Mouse (Mus musculus) hindbrain, postnatal 0 days (tissue): ENCODE measurements at regions not wholly inside any gene's neighbourhood (a gene's known extent, or its start where the extent isn't known, plus 50 kb on each side); places are given as distances from the start of the nearest gene placed in this dataset.
"Not testable (repeated sequence)": the region's sequence is repeated elsewhere in the genome, so short reads cannot be mapped to it uniquely, and the experiment has no call there.

Source experiments
- ATAC-seq: fragments of 200-750 bp; cut with Nextera tagmentation; 2 replicates; pipeline ENCODE4 v1.8.0; 2017; ENCODE audit warnings: mild to moderate bottlenecking, moderate TSS enrichment, moderate library complexity
- DNase-seq: peaks from one replicate; pipeline ENCODE4 v3.0.0-alpha.2; 2015; ENCODE audit warnings: low spot score
- H3K27ac ChIP-seq: fragments of 300-500 bp; sonication (generic); 2 replicates; pipeline ENCODE4 v1.5.1; 2014; ENCODE audit warnings: mild to moderate bottlenecking
- H3K27me3 ChIP-seq: fragments of 300-500 bp; sonication (generic); 2 replicates; pipeline ENCODE4 v1.6.1; 2014; ENCODE audit warnings: low read length, mixed read lengths; ENCODE audit not compliant: insufficient read depth
- H3K36me3 ChIP-seq: fragments of 300-500 bp; sonication (generic); 2 replicates; pipeline ENCODE4 v1.6.1; 2014; ENCODE audit warnings: low read length, mixed read lengths; ENCODE audit not compliant: insufficient read depth
- H3K4me1 ChIP-seq: fragments of 300-500 bp; sonication (generic); 2 replicates; pipeline ENCODE4 v1.6.1; 2014; ENCODE audit warnings: antibody characterized with exemption, low read length, mixed read lengths; ENCODE audit not compliant: insufficient read depth
- H3K4me2 ChIP-seq: fragments of 300-500 bp; sonication (generic); 2 replicates; pipeline ENCODE4 v1.6.1; 2014; ENCODE audit warnings: low read depth, mild to moderate bottlenecking, low read length, moderate library complexity, mixed read lengths
- H3K4me3 ChIP-seq: fragments of 300-500 bp; sonication (generic); 2 replicates; pipeline ENCODE4 v1.5.1; 2014; ENCODE audit warnings: low read length
- H3K9ac ChIP-seq: fragments of 300-500 bp; sonication (generic); replicated peaks from 2 replicates; pipeline ENCODE4 v1.6.1; 2014; ENCODE audit warnings: mild to moderate bottlenecking, low read length, moderate library complexity, mixed read lengths
- H3K9me3 ChIP-seq: fragments of 300-500 bp; sonication (generic); 2 replicates; pipeline ENCODE4 v1.6.1; 2016; ENCODE audit warnings: low read length, mixed read lengths
- CTCF ChIP-seq: IDR thresholded peaks from 2 replicates; pipeline ENCODE4 v1.5.1; 2016; ENCODE audit warnings: antibody characterized with exemption, control low read depth, low read depth
- WGBS: fragments of 180-500 bp; shearing (Covaris S2); extraction: QIAGEN DNeasy Blood & Tissue Kit; methylation state at CpG from one replicate; pipeline ENCODE4 v1.1.7; 2014; 5-methylcytosine and 5-hydroxymethylcytosine counted together

DNA sequence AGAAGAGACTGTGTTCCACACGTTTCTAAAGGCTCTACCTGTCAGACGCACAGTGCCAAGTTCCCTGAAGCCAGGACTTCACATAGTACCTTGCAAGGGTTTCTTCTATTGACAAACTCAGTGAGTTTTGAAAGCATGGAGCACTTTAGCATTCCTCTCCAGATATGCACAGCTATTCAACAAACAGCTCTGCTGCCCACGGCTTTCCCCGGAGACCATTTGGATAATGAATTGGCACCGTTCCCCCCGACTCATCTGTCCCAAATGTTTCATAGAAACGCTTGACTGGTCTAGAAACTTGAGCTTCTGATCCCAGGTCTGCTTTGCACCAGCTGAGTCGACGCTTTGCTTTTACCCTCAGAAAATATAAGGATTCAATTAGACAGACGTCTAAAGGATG is 162.2 kb upstream of the St6galnac5 start:
- WGBS: 37% methylated on average over 10 of the region's 10 CpGs
- Histone ChIP-seq H3K9me3 (no peaks in the 10 kb centered on the region), H3K9ac (no peak overlapping the region), H3K27ac (no peak overlapping the region), H3K27me3 (no peaks in the 10 kb centered on the region), H3K4me1 (no peaks in the 10 kb centered on the region; the same call in none of the 2 replicates), H3K36me3 (no peaks in the 10 kb centered on the region), H3K4me2 (no peak overlapping the region), H3K4me3 (no peak overlapping the region)
- peak; percentile 72 for DNase-seq
- TF ChIP-seq CTCF: no peak
- peak; percentile 24; the same call in 1 of the 2 replicates for ATAC-seq

DNA sequence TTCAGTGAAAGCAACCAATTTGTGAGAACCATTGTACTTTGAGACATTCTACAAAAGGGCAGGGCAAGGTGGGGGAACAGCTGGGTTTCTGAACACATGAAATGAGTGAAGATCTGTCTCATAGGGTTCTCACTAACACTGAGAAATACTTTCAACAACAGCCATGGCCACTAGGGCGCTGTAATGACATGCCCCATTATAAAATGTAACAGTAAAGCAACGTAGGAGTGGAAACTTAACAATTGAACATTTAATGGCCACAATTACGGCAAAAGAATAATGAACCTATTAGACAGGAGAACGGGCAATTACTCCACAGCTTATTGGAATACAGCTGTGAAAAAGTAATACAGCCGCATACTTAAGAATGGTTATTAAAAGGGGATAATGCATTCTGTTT is 158.9 kb upstream of the St6galnac5 start:
- TF ChIP-seq CTCF: 0 out of 2 replicates have a peak, but pooled peaks have one; percentile 10
- no peaks in the 10 kb centered on the region for H3K9me3 ChIP-seq
- H3K4me3 ChIP-seq: no peak overlapping the region
- H3K9ac ChIP-seq: no peak overlapping the region
- no peaks in the 10 kb centered on the region for H3K36me3 ChIP-seq
- no peaks in the 10 kb centered on the region; the same call in none of the 2 replicates for H3K4me1 ChIP-seq
- H3K27me3 ChIP-seq: no peaks in the 10 kb centered on the region
- no peak for ATAC-seq
- no peak overlapping the region for H3K27ac ChIP-seq
- 79% methylated on average over 5 of the region's 5 CpGs for WGBS
- H3K4me2 ChIP-seq: no peak overlapping the region
- no peak for DNase-seq

DNA sequence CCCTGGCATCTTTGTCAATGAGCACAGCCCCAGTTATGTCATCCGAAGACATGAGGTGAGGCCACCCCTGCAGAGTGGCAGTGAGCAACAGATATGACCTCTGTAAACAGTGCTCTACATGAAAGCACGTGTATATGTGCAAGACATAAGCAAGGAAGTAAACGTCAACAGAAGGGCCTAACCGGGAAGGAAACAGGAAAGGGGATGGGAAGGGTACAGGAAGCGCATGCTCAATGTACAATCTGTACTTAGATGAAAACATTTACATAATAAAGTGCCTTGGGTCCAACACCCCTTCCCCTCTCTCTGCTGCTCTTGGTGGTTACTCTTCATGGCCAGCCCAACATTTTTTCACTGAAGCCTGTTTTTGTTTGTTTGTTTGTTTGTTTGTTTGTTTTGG is 143.3 kb upstream of the St6galnac5 start:
- H3K27me3 ChIP-seq: no peaks in the 10 kb centered on the region
- no peak overlapping the region for H3K4me3 ChIP-seq
- no peak overlapping the region for H3K4me2 ChIP-seq
- H3K36me3 ChIP-seq: no peaks in the 10 kb centered on the region
- H3K9me3 ChIP-seq: no peaks in the 10 kb centered on the region
- H3K4me1 ChIP-seq: no peaks in the 10 kb centered on the region
- no peak for TF ChIP-seq CTCF
- no peak overlapping the region for H3K27ac ChIP-seq
- no peak overlapping the region for H3K9ac ChIP-seq
- DNase-seq: no peak
- ATAC-seq: no peak
- 80% methylated on average over 5 of the region's 5 CpGs for WGBS

DNA sequence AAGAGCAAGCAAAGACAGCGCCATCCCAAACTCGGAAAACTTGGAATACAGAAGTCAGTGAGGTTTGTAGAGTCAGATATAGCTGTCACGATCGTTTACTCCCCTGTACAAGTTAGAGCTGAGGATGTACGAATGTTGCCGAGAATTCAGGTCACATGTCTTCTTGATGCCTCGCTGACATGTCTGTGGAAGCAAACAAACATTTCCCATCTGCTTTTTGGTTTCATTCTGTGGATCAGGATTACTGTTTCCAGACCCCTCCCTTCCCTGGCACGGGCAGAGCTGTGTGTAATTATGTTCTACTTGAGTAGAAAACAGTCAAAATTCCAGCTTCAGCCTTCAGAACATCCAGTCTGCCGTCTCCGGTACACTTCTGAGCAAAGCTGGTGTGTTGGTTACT is 139.9 kb upstream of the St6galnac5 start:
- Histone ChIP-seq H3K27ac (no peak overlapping the region), H3K4me3 (no peak overlapping the region), H3K9ac (no peak overlapping the region), H3K4me1 (no peaks in the 10 kb centered on the region), H3K27me3 (no peaks in the 10 kb centered on the region), H3K9me3 (no peaks in the 10 kb centered on the region), H3K4me2 (no peak overlapping the region), H3K36me3 (no peaks in the 10 kb centered on the region)
- no peak for TF ChIP-seq CTCF
- WGBS: 91% methylated on average over 10 of the region's 10 CpGs
- DNase-seq (no peak), ATAC-seq (no peak)

DNA sequence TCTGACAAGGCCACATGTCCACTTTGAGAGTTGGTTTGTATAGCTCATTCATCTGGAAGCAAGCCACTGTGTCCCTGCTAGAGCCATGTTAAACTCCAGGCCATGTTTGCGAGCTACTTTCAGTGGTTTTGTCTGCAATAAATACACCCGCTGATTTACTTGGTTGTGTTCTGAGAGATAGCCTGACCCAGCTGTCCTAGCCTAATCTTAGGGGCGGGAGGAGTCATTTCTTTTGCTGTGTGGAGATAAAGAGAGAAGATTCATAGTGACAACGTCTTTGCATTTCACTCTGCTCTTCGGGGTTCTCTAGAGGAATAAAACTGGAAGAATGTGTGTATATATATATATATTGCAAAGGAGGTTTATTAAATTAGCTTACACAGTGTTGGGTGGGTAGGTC is 137.1 kb upstream of the St6galnac5 start:
- ATAC-seq (no peak), DNase-seq (no peak)
- Histone ChIP-seq H3K4me2 (no peak overlapping the region), H3K9me3 (no peaks in the 10 kb centered on the region), H3K27me3 (no peaks in the 10 kb centered on the region), H3K4me1 (no peaks in the 10 kb centered on the region), H3K9ac (no peak overlapping the region), H3K4me3 (no peak overlapping the region), H3K36me3 (no peaks in the 10 kb centered on the region), H3K27ac (no peak overlapping the region)
- TF ChIP-seq CTCF: no peak
- 91% methylated on average over 5 of the region's 5 CpGs for WGBS

DNA sequence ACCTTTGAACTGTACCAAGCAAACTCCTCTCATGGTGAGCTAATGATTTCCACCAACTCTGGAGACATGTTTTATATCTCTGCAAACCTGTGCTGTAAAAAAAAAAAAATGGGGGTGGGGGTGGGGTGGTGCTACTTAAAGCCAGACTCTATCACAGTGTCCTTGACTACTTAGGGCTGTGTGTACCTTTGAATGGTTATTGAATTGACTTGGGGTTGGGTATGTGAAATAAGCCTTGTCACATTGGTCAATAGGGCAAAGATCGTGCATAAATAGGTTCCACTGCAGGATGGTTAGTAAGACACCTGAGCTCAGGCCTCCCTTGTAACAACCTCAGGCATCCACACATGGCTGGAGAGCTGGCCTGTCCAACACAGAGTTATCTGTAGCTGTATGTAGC is 136.6 kb upstream of the St6galnac5 start:
- H3K4me1 ChIP-seq: no peaks in the 10 kb centered on the region
- H3K4me2 ChIP-seq: no peak overlapping the region
- no peak overlapping the region for H3K9ac ChIP-seq
- DNase-seq (no peak), ATAC-seq (no peak)
- H3K4me3 ChIP-seq: no peak overlapping the region
- 100% methylated on average over 1 of the region's 1 CpGs for WGBS
- no peak for TF ChIP-seq CTCF
- no peaks in the 10 kb centered on the region for H3K27me3 ChIP-seq
- H3K36me3 ChIP-seq: no peaks in the 10 kb centered on the region
- H3K9me3 ChIP-seq: no peaks in the 10 kb centered on the region
- H3K27ac ChIP-seq: no peak overlapping the region

DNA sequence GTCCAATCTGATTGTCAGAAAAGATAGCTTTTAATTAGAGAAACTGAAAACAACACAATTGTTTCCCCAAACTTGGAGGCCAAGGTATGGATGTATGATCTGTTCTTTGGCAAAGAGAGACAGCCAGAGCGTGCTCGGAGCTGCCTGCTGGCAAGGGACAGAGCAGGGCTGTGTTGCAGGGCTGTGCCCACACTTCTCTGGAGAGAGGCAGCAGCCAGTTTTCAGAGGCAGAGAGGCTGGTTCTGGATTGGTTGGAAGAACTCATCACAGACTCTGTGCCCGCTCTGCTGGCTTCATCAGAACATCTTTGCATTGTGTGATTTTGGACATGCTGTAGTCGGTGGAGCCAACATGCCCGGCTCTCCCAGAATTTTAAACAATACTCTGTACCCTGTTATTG is 123.5 kb upstream of the St6galnac5 start:
- no peak for TF ChIP-seq CTCF
- Histone ChIP-seq H3K36me3 (no peaks in the 10 kb centered on the region), H3K4me3 (no peak overlapping the region), H3K27ac (no peak overlapping the region), H3K9me3 (no peaks in the 10 kb centered on the region), H3K9ac (no peak overlapping the region), H3K27me3 (no peaks in the 10 kb centered on the region), H3K4me1 (no peaks in the 10 kb centered on the region), H3K4me2 (no peak overlapping the region)
- DNase-seq (no peak), ATAC-seq (0 out of 2 replicates have a peak, but pooled peaks have one; percentile 58)
- 54% methylated on average over 5 of the region's 5 CpGs for WGBS

DNA sequence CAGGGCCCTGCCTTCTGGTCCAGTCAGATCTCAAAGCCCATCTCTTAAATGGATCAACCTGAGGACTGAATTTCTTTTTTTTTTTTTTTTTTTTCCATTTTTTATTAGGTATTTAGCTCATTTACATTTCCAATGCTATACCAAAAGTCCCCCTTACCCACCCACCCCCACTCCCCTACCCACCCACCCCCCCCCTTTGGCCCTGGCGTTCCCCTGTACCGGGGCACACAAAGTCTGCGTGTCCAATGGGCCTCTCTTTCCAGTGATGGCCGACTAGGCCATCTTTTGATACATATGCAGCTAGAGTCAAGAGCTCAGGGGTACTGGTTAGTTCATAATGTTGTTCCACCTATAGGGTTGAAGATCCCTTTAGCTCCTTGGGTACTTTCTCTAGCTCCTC is 108.5 kb upstream of the St6galnac5 start:
- not testable (repeated sequence) for H3K4me3 ChIP-seq, H3K27ac ChIP-seq, ATAC-seq, H3K36me3 ChIP-seq, H3K27me3 ChIP-seq, H3K4me1 ChIP-seq, H3K9me3 ChIP-seq, H3K9ac ChIP-seq, DNase-seq, H3K4me2 ChIP-seq
- WGBS: 90% methylated on average over 4 of the region's 4 CpGs
